Mouse (Mus musculus) lung, adult 2 months (tissue): Measurements from ENCODE around the gene Macrod2. TPM values are rescaled to one million over a fixed set of nuclear protein-coding genes. Genes with fewer than 3 reads are reported as not detected.

Experiments used
- DNase-seq: peaks from one replicate; pipeline ENCODE4 v3.0.0; 2022
- H3K4me1 ChIP-seq: fragments of 200-500 bp; 2 replicates; pipeline ENCODE4 v1.6.1; 2011; ENCODE audit warnings: low read length; ENCODE audit not compliant: control insufficient read depth, insufficient read depth
- H3K4me3 ChIP-seq: fragments of 200-500 bp; replicated peaks from 2 replicates; pipeline ENCODE3; 2011; ENCODE audit warnings: low read depth, mild to moderate bottlenecking, control low read depth, low read length; ENCODE audit errors: extremely low read depth
- CTCF ChIP-seq: fragments of 200-500 bp; IDR thresholded peaks from 2 replicates; pipeline ENCODE4 v1.5.1; 2011; ENCODE audit warnings: mild to moderate bottlenecking, low read length, control low read depth; ENCODE audit not compliant: insufficient read depth
- POLR2A ChIP-seq: fragments of 200-500 bp; IDR thresholded peaks from 2 replicates; pipeline ENCODE4 v1.6.1; 2011; ENCODE audit warnings: low read depth, mild to moderate bottlenecking, control low read depth, low read length, borderline replicate concordance; ENCODE audit errors: extremely low read depth
- WGBS: fragments of 180-500 bp; shearing (Covaris S2); methylation state at CpG from one replicate; pipeline ENCODE4 v1.1.7; 2018; 5-methylcytosine and 5-hydroxymethylcytosine counted together
- polyA plus RNA-seq: library from polyadenylated mRNA; depleted of rRNA; stranded (reverse); fragments of >200 nt; gene quantifications from 2 replicates; pipeline ENCODE4 v1.2.3, GENCODE M21; 2012

The Macrod2 gene
- polyA plus RNA-seq, 1 experiment, result 2.6 TPM

- TF ChIP-seq POLR2A (no peak), CTCF (no peak)
- 76% methylated on average over 8 of the region's 8 CpGs for WGBS
- no peak for DNase-seq
- no peak overlapping the region for H3K4me3 ChIP-seq
- H3K4me1 ChIP-seq, result no peaks in the 10 kb centered on the region
Observed at GRCm38 (mm10) chr2:141673405-141673804, 1278.3 kb downstream of the Macrod2 start.

GRCm38 (mm10) chr2:141697541-141697940 is 1302.4 kb downstream of the Macrod2 start:
- Histone ChIP-seq H3K4me3 (no peak overlapping the region), H3K4me1 (no peaks in the 10 kb centered on the region; the same call in 1 of the 2 replicates)
- no peak for TF ChIP-seq CTCF
- TF ChIP-seq POLR2A, result no peak
- 80% methylated on average over 3 of the region's 3 CpGs for WGBS
- DNase-seq, result no peak

- DNase-seq, result no peak
- WGBS, result 56% methylated on average over 4 of the region's 4 CpGs
- Histone ChIP-seq H3K4me3 (no peak overlapping the region), H3K4me1 (no peaks in the 10 kb centered on the region; the same call in 1 of the 2 replicates)
- TF ChIP-seq POLR2A (no peak), CTCF (no peak)
Observed at GRCm38 (mm10) chr2:141698320-141698719, 1303.2 kb downstream of the Macrod2 start.

GRCm38 (mm10) chr2:141700759-141701452 is 1305.8 kb downstream of the Macrod2 start:
- 23% methylated on average over 7 of the region's 7 CpGs for WGBS
- DNase-seq, result no peak
- H3K4me3 ChIP-seq, result no peak overlapping the region
- TF ChIP-seq CTCF, result no peak
- no peak for TF ChIP-seq POLR2A
- no peaks in the 10 kb centered on the region; the same call in 1 of the 2 replicates for H3K4me1 ChIP-seq

GRCm38 (mm10) chr2:141711785-141712184 is 1316.7 kb downstream of the Macrod2 start:
- no peaks in the 10 kb centered on the region for H3K4me1 ChIP-seq
- TF ChIP-seq POLR2A (no peak), CTCF (no peak)
- WGBS, result 77% methylated on average over 2 of the region's 2 CpGs
- no peak overlapping the region for H3K4me3 ChIP-seq
- DNase-seq, result no peak

- WGBS, result 82% methylated on average over 4 of the region's 4 CpGs
- TF ChIP-seq POLR2A (no peak), CTCF (no peak)
Observed at GRCm38 (mm10) chr2:141712265-141712664, 1317.2 kb downstream of the Macrod2 start.

GRCm38 (mm10) chr2:141715061-141715460 is 1320.0 kb downstream of the Macrod2 start:
- WGBS, result 59% methylated on average over 3 of the region's 3 CpGs

More at GRCm38 (mm10) chr2:141712265-141712664, 1317.2 kb downstream of the Macrod2 start:
- no peak for DNase-seq
- H3K4me3 ChIP-seq, result no peak overlapping the region
- no peaks in the 10 kb centered on the region for H3K4me1 ChIP-seq

GRCm38 (mm10) chr2:141722531-141722930 is 1327.4 kb downstream of the Macrod2 start:
- H3K4me3 ChIP-seq, result no peak overlapping the region
- no peaks in the 10 kb centered on the region for H3K4me1 ChIP-seq
- no peak for TF ChIP-seq POLR2A
- TF ChIP-seq CTCF, result no peak
- DNase-seq, result no peak
- WGBS, result 76% methylated on average over 3 of the region's 3 CpGs

More at GRCm38 (mm10) chr2:141715061-141715460, 1320.0 kb downstream of the Macrod2 start:
- Histone ChIP-seq H3K4me3 (no peak overlapping the region), H3K4me1 (no peaks in the 10 kb centered on the region)
- no peak for TF ChIP-seq CTCF
- TF ChIP-seq POLR2A, result no peak
- no peak for DNase-seq

GRCm38 (mm10) chr2:141728998-141729397 is 1333.9 kb downstream of the Macrod2 start:
- 68% methylated on average over 4 of the region's 4 CpGs for WGBS
- TF ChIP-seq CTCF, result no peak
- no peak for TF ChIP-seq POLR2A
- no peak for DNase-seq
- H3K4me3 ChIP-seq, result no peak overlapping the region
- H3K4me1 ChIP-seq, result no peaks in the 10 kb centered on the region
